9 mouse cellular contexts compared by ENCODE assay signal in the genomic region with DNA sequence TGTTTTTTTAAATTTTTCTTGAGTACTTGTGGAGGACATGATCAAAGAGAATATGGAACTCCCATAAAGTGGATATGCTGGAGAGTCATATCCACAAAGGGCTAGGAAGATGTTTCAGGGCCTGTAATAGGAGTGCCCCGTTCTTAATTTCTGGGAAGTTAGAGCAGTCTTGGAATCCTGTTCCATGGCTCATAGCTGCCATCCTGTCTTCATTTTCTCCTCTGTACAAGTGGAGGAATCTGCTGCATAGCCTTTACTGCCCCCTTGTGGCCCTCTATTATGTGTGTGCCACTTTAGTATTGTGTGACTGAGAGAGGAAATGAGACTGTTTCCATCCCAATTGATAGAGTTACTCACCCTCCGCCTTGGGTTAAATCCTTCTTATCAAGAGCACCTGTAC.
A peak's percentile ranks its signal among the peaks of the same experiment; 100 is the strongest.
DNase-seq lines count a peak whose midpoint lies in the region; ATAC-seq lines count a peak whose summit lies in the region.
"Had no signal": no experiment of that assay in that cellular context is flagged by ENCODE, and none has a peak within 500 bp of the region (broad histone marks: within the 10 kb centered on the region; RNA-seq: fewer than 3 reads in every experiment).

No protein-coding gene starts in this region.

- H3K4me1 ChIP-seq in forebrain, embryonic 10.5 days = no peaks in the 10 kb centered on the region
- no peaks in the 10 kb centered on the region for H3K4me1 ChIP-seq in forebrain, embryonic 12.5 days
- H3K4me1 ChIP-seq in midbrain, embryonic 12.5 days = no peaks in the 10 kb centered on the region; the same call in 1 of the 2 replicates

- 45% methylated on average over 2 of the region's 2 CpGs for WGBS in forebrain, embryonic 10.5 days
- WGBS in forebrain, embryonic 12.5 days = 36% methylated on average over 2 of the region's 2 CpGs
- WGBS in midbrain, embryonic 12.5 days = 42% methylated on average over 2 of the region's 2 CpGs

- H3K36me3 ChIP-seq in forebrain, embryonic 10.5 days (replicated peaks) = no peaks in the 10 kb centered on the region
- no peaks in the 10 kb centered on the region for H3K36me3 ChIP-seq in forebrain, embryonic 12.5 days (replicated peaks)
- no peaks in the 10 kb centered on the region for H3K36me3 ChIP-seq in midbrain, embryonic 12.5 days
- H3K36me3 ChIP-seq in splenic B cell, adult 2 months (ENCODE audit: control insufficient read depth, insufficient read depth, low read length, poor library complexity, severe bottlenecking) = no peaks in the 10 kb centered on the region
- H3K36me3 ChIP-seq: G1E had no signal

- DNase-seq in forebrain, embryonic 10.5 days (ENCODE audit: extremely low spot score, low spot score) = peak; percentile 56
- peak; percentile 77 for DNase-seq in R1 (ENCODE audit: low read depth, low spot score)
- peak; percentile 64 to 79 for DNase-seq in cerebellum, postnatal 36 days
- DNase-seq in heart, postnatal 10 days = peak; percentile 73 to 86
- DNase-seq in layer of hippocampus, postnatal 36 days = peak; percentile 38 to 67
- peak; percentile 59 for DNase-seq in splenic B cell, adult 2 months (ENCODE audit: low read depth, low spot score)

- H3K27ac ChIP-seq in forebrain, embryonic 10.5 days = no peak overlapping the region
- H3K27ac ChIP-seq in forebrain, embryonic 12.5 days = no peak overlapping the region
- H3K27ac ChIP-seq in midbrain, embryonic 12.5 days (replicated peaks) = no peak overlapping the region

- no peaks in the 10 kb centered on the region for H3K27me3 ChIP-seq in forebrain, embryonic 10.5 days (ENCODE audit: poor library complexity, severe bottlenecking)
- H3K27me3 ChIP-seq in forebrain, embryonic 12.5 days = no peaks in the 10 kb centered on the region
- no peaks in the 10 kb centered on the region for H3K27me3 ChIP-seq in midbrain, embryonic 12.5 days
- H3K27me3 ChIP-seq in splenic B cell, adult 2 months (ENCODE audit: control insufficient read depth, insufficient read depth, low read length, poor library complexity, severe bottlenecking) = no peaks in the 10 kb centered on the region

- no peak overlapping the region for H3K9ac ChIP-seq in forebrain, embryonic 12.5 days
- H3K9ac ChIP-seq in midbrain, embryonic 12.5 days (replicated peaks) = no peak overlapping the region

- no peak for ATAC-seq in forebrain, embryonic 12.5 days (ENCODE audit: low FRiP score)
- peak; percentile 30; the same call in 1 of the 2 replicates for ATAC-seq in midbrain, embryonic 12.5 days (ENCODE audit: low FRiP score, low read depth)

- H3K4me3 ChIP-seq in forebrain, embryonic 10.5 days = no peak overlapping the region
- H3K4me3 ChIP-seq in forebrain, embryonic 12.5 days (replicated peaks) = no peak overlapping the region
- no peak overlapping the region for H3K4me3 ChIP-seq in midbrain, embryonic 12.5 days

- no peak overlapping the region for H3K4me2 ChIP-seq in forebrain, embryonic 12.5 days
- no peak overlapping the region for H3K4me2 ChIP-seq in midbrain, embryonic 12.5 days (replicated peaks)

- no peaks in the 10 kb centered on the region for H3K9me3 ChIP-seq in forebrain, embryonic 10.5 days
- no peaks in the 10 kb centered on the region for H3K9me3 ChIP-seq in forebrain, embryonic 12.5 days
- H3K9me3 ChIP-seq in midbrain, embryonic 12.5 days = no peaks in the 10 kb centered on the region; the same call in 1 of the 2 replicates
- H3K9me3 ChIP-seq: G1E had no signal

- intact Hi-C loops in heart, postnatal 10 days (cut with DNase I) = loop anchor here (1.0 to 5.0 kb wide), 2 partner anchors 254 to 441 kb away; no protein-coding TSS in a partner anchor
